Comparison of ENCODE assay signal across 8 mouse cellular contexts in the genomic region with DNA sequence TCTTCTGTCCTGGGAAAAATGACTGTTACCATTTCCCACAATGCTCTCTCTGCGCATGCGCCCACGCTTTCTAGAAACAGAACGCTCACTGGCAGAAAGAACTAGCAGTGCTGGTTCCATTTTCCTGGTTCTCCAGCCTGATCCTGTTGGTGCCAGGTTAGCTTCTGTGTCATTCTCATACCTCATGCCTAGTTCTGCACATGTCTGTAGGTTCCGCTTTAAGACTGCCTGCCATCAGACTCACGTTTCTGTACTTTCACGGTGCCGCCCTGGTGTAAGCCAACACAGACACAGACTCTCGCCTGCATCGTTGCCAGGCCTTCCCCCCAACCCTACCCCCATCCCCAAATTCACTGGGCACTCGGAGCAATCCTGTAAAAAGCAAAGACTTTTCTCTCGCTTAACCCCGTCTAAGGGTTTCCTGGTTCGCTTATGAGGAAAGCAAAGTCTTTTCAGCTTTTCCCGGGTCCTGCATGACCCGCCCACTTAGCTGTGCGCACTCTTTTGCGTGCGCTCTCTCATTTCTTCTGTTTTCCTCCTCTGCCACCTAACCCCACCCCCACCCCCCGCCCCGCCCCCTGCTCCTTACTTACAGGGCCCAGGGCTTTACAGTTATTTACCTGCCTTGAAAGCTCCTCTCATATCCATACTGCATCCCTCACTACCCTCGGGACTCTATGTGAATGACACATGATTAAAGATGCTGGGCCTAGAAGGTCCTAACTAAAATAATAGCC. TPM values are rescaled to one million over a fixed set of nuclear protein-coding genes. Genes with fewer than 3 reads are reported as not detected.
A peak's percentile ranks its signal among the peaks of the same experiment; 100 is the strongest.
DNase-seq lines count a peak whose midpoint lies in the region; ATAC-seq lines count a peak whose summit lies in the region.

No protein-coding gene starts in this region.

- no peaks in the 10 kb centered on the region for H3K4me1 ChIP-seq in intestine, embryonic 15.5 days (replicated peaks)
- H3K4me1 ChIP-seq in limb, embryonic 11.5 days (ENCODE audit: control insufficient read depth, insufficient read depth, low read length) = no peaks in the 10 kb centered on the region
- peaks cover 7% of the 10 kb centered on the region for H3K4me1 ChIP-seq in midbrain, embryonic 10.5 days
- no peaks in the 10 kb centered on the region for H3K4me1 ChIP-seq in stomach, embryonic 14.5 days (ENCODE audit: control insufficient read depth, insufficient read depth, low read length)

- H3K9me3 ChIP-seq in intestine, embryonic 15.5 days = no peaks in the 10 kb centered on the region
- no peaks in the 10 kb centered on the region for H3K9me3 ChIP-seq in limb, embryonic 11.5 days (ENCODE audit: control insufficient read depth, low read length)
- H3K9me3 ChIP-seq in midbrain, embryonic 10.5 days (replicated peaks) = no peaks in the 10 kb centered on the region
- H3K9me3 ChIP-seq in stomach, embryonic 14.5 days (ENCODE audit: control insufficient read depth, low read depth, low read length) = no peaks in the 10 kb centered on the region

- DNase-seq in adrenal gland, postnatal 36 days = peak; percentile 42 to 49
- DNase-seq in limb, embryonic 11.5 days (ENCODE audit: low spot score) = peak; percentile 43
- no peak for DNase-seq in midbrain, embryonic 10.5 days (ENCODE audit: low spot score)
- DNase-seq in adipocyte (ENCODE audit: low spot score) = no peak

- H3K4me3 ChIP-seq in intestine, embryonic 15.5 days (replicated peaks) = peak overlapping the region; percentile 36
- peak overlapping the region; percentile 18; the same call in 1 of the 2 replicates for H3K4me3 ChIP-seq in limb, embryonic 11.5 days (ENCODE audit: low read depth, low read length)
- peak overlapping the region; percentile 33 for H3K4me3 ChIP-seq in midbrain, embryonic 10.5 days
- peak overlapping the region; percentile 30 for H3K4me3 ChIP-seq in stomach, embryonic 14.5 days (ENCODE audit: low read depth, low read length)

- peak overlapping the region; percentile 37 for H3K9ac ChIP-seq in intestine, embryonic 15.5 days
- peak overlapping the region; percentile 17; the same call in 1 of the 2 replicates for H3K9ac ChIP-seq in limb, embryonic 11.5 days (ENCODE audit: low read length)
- H3K9ac ChIP-seq in stomach, embryonic 14.5 days (replicated peaks; ENCODE audit: low read depth, low read length) = no peak overlapping the region

- no peaks in the 10 kb centered on the region for H3K27me3 ChIP-seq in intestine, embryonic 15.5 days (replicated peaks)
- H3K27me3 ChIP-seq in limb, embryonic 11.5 days (ENCODE audit: control insufficient read depth, insufficient read depth, low read length) = no peaks in the 10 kb centered on the region
- peaks cover 11% of the 10 kb centered on the region for H3K27me3 ChIP-seq in midbrain, embryonic 10.5 days (ENCODE audit: low read depth, poor library complexity, severe bottlenecking)
- H3K27me3 ChIP-seq in stomach, embryonic 14.5 days (ENCODE audit: control insufficient read depth, insufficient read depth, low read length) = no peaks in the 10 kb centered on the region

- peak overlapping the region; percentile 63 for H3K4me2 ChIP-seq in intestine, embryonic 15.5 days (replicated peaks)
- H3K4me2 ChIP-seq in limb, embryonic 11.5 days (ENCODE audit: low read depth, severe bottlenecking) = peak overlapping the region; percentile 33
- H3K4me2 ChIP-seq in stomach, embryonic 14.5 days (replicated peaks; ENCODE audit: low read depth, low read length) = peak overlapping the region; percentile 53

- ATAC-seq in CD4-positive, CD25-positive, alpha-beta regulatory T cell, adult 4 months = peak; percentile 76
- peak; percentile 91 for ATAC-seq in frontal cortex, adult (ENCODE audit: low TSS enrichment)
- ATAC-seq in intestine, embryonic 15.5 days = peak; percentile 75
- peak; percentile 51; the same call in 1 of the 2 replicates for ATAC-seq in limb, embryonic 11.5 days (ENCODE audit: insufficient number of reproducible peaks, low FRiP score, low TSS enrichment, low read depth)
- peak; percentile 56; the same call in 1 of the 2 replicates for ATAC-seq in stomach, embryonic 14.5 days (ENCODE audit: insufficient number of reproducible peaks, insufficient read depth, low FRiP score, low read depth)

- no peaks in the 10 kb centered on the region for H3K36me3 ChIP-seq in intestine, embryonic 15.5 days
- no peaks in the 10 kb centered on the region for H3K36me3 ChIP-seq in limb, embryonic 11.5 days (ENCODE audit: control insufficient read depth, insufficient read depth, low read length)
- H3K36me3 ChIP-seq in midbrain, embryonic 10.5 days = no peaks in the 10 kb centered on the region
- H3K36me3 ChIP-seq in stomach, embryonic 14.5 days (ENCODE audit: control insufficient read depth, insufficient read depth, low read length) = no peaks in the 10 kb centered on the region

- H3K27ac ChIP-seq in intestine, embryonic 15.5 days = no peak overlapping the region
- no peak overlapping the region for H3K27ac ChIP-seq in limb, embryonic 11.5 days (replicated peaks; ENCODE audit: low read depth, low read length)
- H3K27ac ChIP-seq in midbrain, embryonic 10.5 days (replicated peaks) = no peak overlapping the region
- no peak overlapping the region for H3K27ac ChIP-seq in stomach, embryonic 14.5 days (ENCODE audit: low read length)

- WGBS in intestine, embryonic 15.5 days = 27% methylated on average over 22 of the region's 22 CpGs
- WGBS in limb, embryonic 11.5 days = 28% methylated on average over 22 of the region's 22 CpGs
- whole genome bisulfite sequencing in midbrain, embryonic 10.5 days = 40% methylated on average over 22 of the region's 22 CpGs
- 29% methylated on average over 22 of the region's 22 CpGs for WGBS in stomach, embryonic 14.5 days

RNA-seq across cellular contexts. Expression of a gene that starts 13.6 kb away (rescaled TPM):
- under 1 TPM; 0.47 to 0.93 TPM for polyA plus RNA-seq in CD4-positive, CD25-positive, alpha-beta regulatory T cell, adult 4 months (2017; shearing (Covaris generic))
- total RNA-seq in adrenal gland, postnatal 36 days (2021) = not detected
- polyA plus RNA-seq in intestine, embryonic 15.5 days (2015; fragmentation: Nextera tagmentation; extraction: Ambion mirVana) = 0.06 TPM in 1 of 2 replicates, not detected in the other
- 0.12 TPM in 1 of 2 replicates, not detected in the other for polyA plus RNA-seq in limb, embryonic 11.5 days (2014; fragmentation: Nextera tagmentation; extraction: Ambion mirVana)
- polyA plus RNA-seq in midbrain, embryonic 10.5 days (2016; fragmentation: Nextera tagmentation; extraction: Ambion mirVana) = 0.06 and 0.22 TPM in 2 replicates
- polyA plus RNA-seq in stomach, embryonic 14.5 days (2014; fragmentation: Nextera tagmentation; extraction: Ambion mirVana) = not detected in 2 replicates

Comparison
In these comparisons a context has a peak if more than half of its experiments do, and no peak if none do; other contexts are left out.
1. DNase-seq: peak in adrenal gland, postnatal 36 days (2 of 2) and limb, embryonic 11.5 days (single experiment); none in midbrain, embryonic 10.5 days (single experiment) and adipocyte (single experiment).
2. Peak in every context shown above with its lines, with median percentiles within 50 percentile points of each other: ATAC-seq, H3K4me2 ChIP-seq and H3K4me3 ChIP-seq.